Mouse (Mus musculus) lung, adult 2 months (tissue): ENCODE results near the gene Def8.

ENCODE experiments used
- CTCF ChIP-seq: fragments of 200-500 bp; IDR thresholded peaks from 2 replicates; pipeline ENCODE4 v1.5.1; 2011; ENCODE audit warnings: mild to moderate bottlenecking, low read length, control low read depth; ENCODE audit not compliant: insufficient read depth
- POLR2A ChIP-seq: fragments of 200-500 bp; IDR thresholded peaks from 2 replicates; pipeline ENCODE4 v1.6.1; 2011; ENCODE audit warnings: low read depth, mild to moderate bottlenecking, control low read depth, low read length, borderline replicate concordance; ENCODE audit errors: extremely low read depth

DNA sequence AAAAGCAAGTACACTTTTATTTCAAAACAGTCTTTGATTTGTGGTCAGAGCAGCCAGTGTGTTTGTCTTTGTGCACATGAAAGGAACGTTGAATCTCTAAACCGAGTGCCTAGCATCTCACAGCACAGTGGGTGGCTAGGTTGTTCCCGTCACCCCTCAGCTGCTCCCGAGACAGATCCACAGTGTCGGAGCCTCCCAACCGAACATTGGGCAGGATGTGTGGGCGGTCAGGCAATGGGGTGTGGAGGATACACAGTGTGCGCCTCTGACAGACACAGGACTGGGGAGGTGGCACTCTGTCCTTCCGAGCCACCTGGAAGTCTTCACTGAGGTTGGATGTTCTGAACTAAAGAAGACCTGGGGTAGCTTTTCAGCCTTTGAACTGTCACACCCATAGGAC is 82.4 kb downstream of the Def8 start:
- TF ChIP-seq POLR2A (no peak), CTCF (no peak)
